Mouse (Mus musculus) brain, embryonic 14.5 days (tissue): ENCODE measurements around the gene Tfip11.

Experiments used
- CTCF ChIP-seq: fragments of 200-500 bp; IDR thresholded peaks from 2 replicates; pipeline ENCODE4 v1.5.1; 2012; ENCODE audit warnings: inconsistent platforms, mild to moderate bottlenecking, moderate library complexity, borderline replicate concordance; ENCODE audit not compliant: insufficient read depth, insufficient read length; ENCODE audit errors: extremely low read depth
- POLR2A ChIP-seq: fragments of 200-500 bp; IDR thresholded peaks from 2 replicates; pipeline ENCODE4 v1.6.1; 2012; ENCODE audit warnings: mild to moderate bottlenecking, inconsistent platforms, borderline replicate concordance; ENCODE audit not compliant: poor library complexity, insufficient read depth, insufficient read length, severe bottlenecking; ENCODE audit errors: extremely low read depth

DNA sequence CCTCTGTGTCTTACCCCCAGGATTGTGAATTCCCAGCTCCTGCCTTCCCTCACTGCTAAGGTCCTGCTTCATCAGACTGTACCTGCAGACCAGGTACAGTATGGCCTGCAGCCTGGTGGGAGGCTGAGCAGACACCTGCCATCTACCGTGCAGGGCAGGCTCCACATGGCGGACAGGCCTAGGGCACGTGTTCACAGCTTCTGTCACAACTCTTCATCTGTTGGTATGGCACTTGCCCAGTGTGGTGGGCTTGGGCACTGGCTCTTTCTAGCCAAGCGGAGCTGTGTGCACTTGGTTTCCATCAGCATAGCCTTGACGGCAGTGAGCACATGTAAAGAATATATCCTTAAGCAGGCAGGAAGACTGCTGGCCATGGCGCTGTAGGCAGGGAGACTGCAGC, 40.7 kb downstream of the Tfip11 start:
- TF ChIP-seq POLR2A (no peak), CTCF (no peak)
